Mouse (Mus musculus): ENCODE results near the gene Sirpa. TPM values are rescaled to one million over a fixed set of nuclear protein-coding genes. Genes with fewer than 3 reads are reported as not detected.

The Sirpa gene
- total and polyA plus RNA-seq, 3 experiments, result 20.4 to 30.6 (median 27.1) TPM

DNA sequence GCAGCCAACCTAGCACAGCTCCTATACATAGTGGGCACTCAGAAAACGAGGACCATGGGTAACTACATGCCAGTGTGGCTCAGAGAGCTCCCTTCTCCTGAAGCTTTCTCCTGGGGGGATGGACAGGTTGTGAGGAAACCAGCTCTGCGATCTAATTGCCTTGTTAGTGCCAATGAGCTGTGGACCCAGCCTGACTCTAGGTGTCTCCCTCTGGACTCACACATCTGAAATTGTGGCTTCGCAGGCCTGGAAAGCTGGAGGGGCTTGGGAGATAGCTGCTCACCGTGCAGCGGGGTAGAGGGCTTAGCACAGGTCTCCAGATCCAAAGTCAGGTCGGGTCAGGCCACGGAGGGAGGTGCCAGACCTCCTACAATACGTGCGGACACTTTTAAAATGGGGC is 5.5 kb downstream of the Sirpa start:
- no peak overlapping the region for H3K4me3 ChIP-seq (replicated peaks in 1 of 3; ENCODE audit: low read depth in 2 of 3, low read length in 2 of 3, poor library complexity in 1 of 3)
- dilution Hi-C loops (cut with MboI; ENCODE audit: extremely low pct_ligation_motif_present, extremely low pct_unique_long_range_greater_than_20kb, low sequenced_read_pairs), result no loop called here
- peaks cover 0 to 49% of the 10 kb centered on the region in 2 experiments for H3K36me3 ChIP-seq (replicated peaks in 1 of 2; ENCODE audit: control insufficient read depth in 1 of 2, insufficient read depth in 1 of 2, low read length in 1 of 2)
- no peak for DNase-seq (ENCODE audit: extremely low read depth)
- peaks cover 12 to 77% of the 10 kb centered on the region in 2 experiments for H3K4me1 ChIP-seq (ENCODE audit: control insufficient read depth in 1 of 2, insufficient read depth in 2 of 2)
- no peaks in the 10 kb centered on the region for H3K27me3 ChIP-seq (replicated peaks)
- H3K27ac ChIP-seq (ENCODE audit: insufficient read depth, low read depth), result no peak overlapping the region
- H3K79me2 ChIP-seq (replicated peaks; ENCODE audit: control insufficient read depth, extremely low read depth, insufficient read depth, poor library complexity, severe bottlenecking), result peaks cover 7% of the 10 kb centered on the region
- no peaks in the 10 kb centered on the region for H3K9me3 ChIP-seq (replicated peaks; ENCODE audit: low read length)
- TF ChIP-seq TBP (conservative IDR thresholded peaks at IDR 0.05; ENCODE audit: low read depth, low read length), result no peak
- TF ChIP-seq UBTF (IDR thresholded peaks at IDR 0.05; ENCODE audit: low read depth, low read length), result no peak
- in situ Hi-C loops (cut with MboI; ENCODE audit: low pct_ligation_motif_present, low pct_unique_long_range_greater_than_20kb, low sequenced_read_pairs), result no loop called here
- H3K9ac ChIP-seq (ENCODE audit: insufficient read depth, low read depth), result no peak overlapping the region
- H3K4me2 ChIP-seq (ENCODE audit: insufficient read depth, low read depth, poor library complexity, severe bottlenecking), result no peak overlapping the region

DNA sequence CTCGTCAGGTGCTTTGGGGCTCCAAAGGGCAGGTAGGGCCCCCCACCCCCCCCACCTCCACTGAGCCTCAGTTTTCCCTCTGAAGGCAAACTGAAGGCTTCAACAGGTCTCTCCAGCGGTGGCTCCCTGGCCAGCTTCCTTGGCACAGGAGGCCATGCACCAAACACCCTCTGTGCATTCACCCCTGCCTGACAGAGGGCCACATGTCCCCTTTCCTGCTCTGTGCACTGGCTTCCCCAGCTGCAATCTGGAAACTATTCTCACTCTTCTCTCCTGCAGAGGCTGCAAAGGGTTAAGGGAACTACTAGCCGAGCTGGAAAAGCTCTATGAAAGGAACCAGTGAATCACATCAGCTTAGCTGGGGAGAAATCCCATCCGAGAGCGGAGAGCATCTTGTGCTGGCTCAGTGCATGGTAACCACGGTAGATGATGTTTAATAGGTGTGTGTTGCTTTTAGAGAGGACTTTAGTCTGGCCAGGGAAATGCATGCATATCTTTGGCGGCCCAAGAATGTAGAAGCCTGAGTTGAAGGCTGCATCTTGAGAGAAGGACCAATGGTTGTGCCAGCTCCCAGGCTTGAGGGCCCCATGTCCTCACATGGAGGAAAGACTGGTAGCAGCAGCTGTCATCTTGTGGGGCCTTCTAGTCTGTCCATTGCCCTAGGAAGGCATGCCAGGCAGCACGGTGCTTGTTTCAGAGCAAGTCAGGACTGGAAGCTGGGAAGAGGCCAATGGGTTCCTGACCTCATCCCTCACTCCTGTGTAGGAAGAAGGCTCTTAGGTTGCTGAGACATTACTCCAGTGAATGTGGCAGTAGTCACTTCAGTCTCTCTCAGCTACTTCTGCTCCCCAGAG is 6.8 kb downstream of the Sirpa start:
- TF ChIP-seq ELF1 (IDR thresholded peaks at IDR 0.05; ENCODE audit: low read depth, low read length) (no peak), NRF1 (IDR thresholded peaks at IDR 0.05; ENCODE audit: low read depth, low read length) (no peak), POLR2A (IDR thresholded peaks at IDR 0.05; ENCODE audit: low read depth, low read length) (no peak), RCOR1 (conservative IDR thresholded peaks at IDR 0.05; ENCODE audit: low read depth, low read length) (no peak), CHD2 (IDR thresholded peaks at IDR 0.05; ENCODE audit: low read length) (no peak), BHLHE40 (IDR thresholded peaks at IDR 0.05; ENCODE audit: low read depth, low read length) (no peak)
- Histone ChIP-seq H3K27ac (ENCODE audit: insufficient read depth, low read depth) (no peak overlapping the region), H3K4me3 (replicated peaks in 1 of 3; ENCODE audit: low read depth in 2 of 3, low read length in 2 of 3, poor library complexity in 1 of 3) (no peak overlapping the region), H3K4me1 (ENCODE audit: control insufficient read depth in 1 of 2, insufficient read depth in 2 of 2) (peaks cover 19 to 84% of the 10 kb centered on the region in 2 experiments), H3K36me3 (replicated peaks in 1 of 2; ENCODE audit: control insufficient read depth in 1 of 2, insufficient read depth in 1 of 2, low read length in 1 of 2) (peaks cover 0 to 56% of the 10 kb centered on the region in 2 experiments), H3K27me3 (replicated peaks) (no peaks in the 10 kb centered on the region), H3K79me2 (replicated peaks; ENCODE audit: control insufficient read depth, extremely low read depth, insufficient read depth, poor library complexity, severe bottlenecking) (peaks cover 4% of the 10 kb centered on the region), H3K9me3 (replicated peaks; ENCODE audit: low read length) (no peaks in the 10 kb centered on the region), H3K9ac (ENCODE audit: insufficient read depth, low read depth) (no peak overlapping the region), H3K4me2 (ENCODE audit: insufficient read depth, low read depth, poor library complexity, severe bottlenecking) (no peak overlapping the region)
- dilution Hi-C loops (cut with MboI; ENCODE audit: extremely low pct_ligation_motif_present, extremely low pct_unique_long_range_greater_than_20kb, low sequenced_read_pairs), result no loop called here
- in situ Hi-C loops (cut with MboI; ENCODE audit: low pct_ligation_motif_present, low pct_unique_long_range_greater_than_20kb, low sequenced_read_pairs), result no loop called here
- DNase-seq (ENCODE audit: extremely low read depth), result no peak

DNA sequence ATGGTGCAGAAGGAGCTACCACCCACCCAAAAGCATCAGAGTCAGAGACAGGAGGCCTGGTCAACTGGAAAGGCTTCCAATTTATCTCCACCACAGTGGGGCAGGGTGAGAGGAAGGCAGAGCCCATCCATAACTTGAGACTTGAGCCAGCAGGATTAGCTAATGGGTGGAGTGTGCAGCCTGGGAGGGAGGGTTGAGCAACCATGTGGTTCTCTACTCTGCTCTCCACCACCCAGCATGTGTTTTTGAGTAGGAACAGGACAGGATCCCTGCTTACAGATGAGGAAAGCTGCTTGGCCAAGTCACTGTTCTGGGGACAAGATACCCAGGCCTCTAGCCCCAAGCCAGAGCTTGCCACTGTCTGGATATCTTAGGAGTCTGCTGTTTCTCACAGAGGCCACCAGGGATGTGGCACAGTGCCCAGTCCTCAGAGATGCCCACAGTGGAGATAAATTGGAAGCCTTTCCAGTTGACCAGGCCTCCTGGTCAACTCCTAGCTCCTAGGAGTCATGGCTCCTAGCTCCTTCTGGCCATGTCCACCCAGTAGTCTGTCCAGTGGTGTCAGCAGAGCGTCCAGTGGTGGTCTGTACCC is 8.5 kb downstream of the Sirpa start:
- H3K27ac ChIP-seq (ENCODE audit: insufficient read depth, low read depth), result no peak overlapping the region
- H3K27me3 ChIP-seq (replicated peaks), result no peaks in the 10 kb centered on the region
- H3K36me3 ChIP-seq (replicated peaks in 1 of 2; ENCODE audit: control insufficient read depth in 1 of 2, insufficient read depth in 1 of 2, low read length in 1 of 2), result peaks cover 0 to 62% of the 10 kb centered on the region in 2 experiments
- H3K4me1 ChIP-seq (ENCODE audit: control insufficient read depth in 1 of 2, insufficient read depth in 2 of 2), result peaks cover 16 to 68% of the 10 kb centered on the region in 2 experiments
- no peak overlapping the region for H3K9ac ChIP-seq (ENCODE audit: insufficient read depth, low read depth)
- no peak overlapping the region for H3K4me3 ChIP-seq (replicated peaks in 1 of 3; ENCODE audit: low read depth in 2 of 3, low read length in 2 of 3, poor library complexity in 1 of 3)
- TF ChIP-seq E2F4 (IDR thresholded peaks at IDR 0.05; ENCODE audit: insufficient replicate concordance, low read depth, low read length), result no peak
- no peak for TF ChIP-seq MYC (IDR thresholded peaks at IDR 0.05; ENCODE audit: low read depth, low read length)
- no peak for TF ChIP-seq USF1 (IDR thresholded peaks at IDR 0.05; ENCODE audit: low read depth, low read length)
- TF ChIP-seq KAT2A (IDR thresholded peaks at IDR 0.05; ENCODE audit: insufficient replicate concordance, low read length), result no peak
- TF ChIP-seq NELFE (IDR thresholded peaks at IDR 0.05; ENCODE audit: low read depth, low read length), result no peak
- no peak for TF ChIP-seq POLR2AphosphoS2 (IDR thresholded peaks at IDR 0.05; ENCODE audit: low read depth, low read length)
- TF ChIP-seq IRF4 (IDR thresholded peaks at IDR 0.05; ENCODE audit: low read depth, low read length), result no peak
- no peak for TF ChIP-seq ZMIZ1 (IDR thresholded peaks at IDR 0.05; ENCODE audit: low read depth, low read length)
- TF ChIP-seq ZNF384 (IDR thresholded peaks at IDR 0.05; ENCODE audit: low read depth, low read length), result no peak
- no peak for TF ChIP-seq GABPA (IDR thresholded peaks at IDR 0.05; ENCODE audit: insufficient replicate concordance, low read depth, low read length)
- no peak for TF ChIP-seq MAX (IDR thresholded peaks at IDR 0.05; ENCODE audit: low read length)
- no peak for TF ChIP-seq USF2 (conservative IDR thresholded peaks at IDR 0.05; ENCODE audit: low read depth, low read length)
- TF ChIP-seq TBP (conservative IDR thresholded peaks at IDR 0.05; ENCODE audit: low read depth, low read length), result no peak
- in situ Hi-C loops (cut with MboI; ENCODE audit: low pct_ligation_motif_present, low pct_unique_long_range_greater_than_20kb, low sequenced_read_pairs) (no loop called here), dilution Hi-C loops (cut with MboI; ENCODE audit: extremely low pct_ligation_motif_present, extremely low pct_unique_long_range_greater_than_20kb, low sequenced_read_pairs) (no loop called here)
- no peaks in the 10 kb centered on the region for H3K9me3 ChIP-seq (replicated peaks; ENCODE audit: low read length)
- H3K79me2 ChIP-seq (replicated peaks; ENCODE audit: control insufficient read depth, extremely low read depth, insufficient read depth, poor library complexity, severe bottlenecking), result peaks cover 3% of the 10 kb centered on the region
- H3K4me2 ChIP-seq (ENCODE audit: insufficient read depth, low read depth, poor library complexity, severe bottlenecking), result no peak overlapping the region
- DNase-seq (ENCODE audit: extremely low read depth), result no peak
